Mouse (Mus musculus) E14TG2a.4 (cell line): Measurements from ENCODE around the gene Gdf15.

Experiments
- H3K27me3 ChIP-seq: 2 replicates; pipeline ENCODE4 v1.6.1; 2014; ENCODE audit warnings: low read length, control low read depth; ENCODE audit not compliant: insufficient read depth
- H3K36me3 ChIP-seq: 2 replicates; pipeline ENCODE4 v1.6.1; 2014; ENCODE audit warnings: low read length, control low read depth; ENCODE audit not compliant: insufficient read depth
- H3K4me1 ChIP-seq: replicated peaks from 2 replicates; pipeline ENCODE4 v1.6.1; 2014; ENCODE audit warnings: low read depth, low read length, control low read depth
- H3K4me3 ChIP-seq: replicated peaks from 2 replicates; pipeline ENCODE4 v1.5.1; 2014; ENCODE audit warnings: mild to moderate bottlenecking, low read length
- H3K9me3 ChIP-seq: 2 replicates; pipeline ENCODE4 v1.6.1; 2014; ENCODE audit warnings: low read length, control low read depth
- CTCF ChIP-seq: conservative IDR thresholded peaks from 2 replicates; pipeline ENCODE4 v1.5.1; 2014; ENCODE audit warnings: low read length
- NANOG ChIP-seq: IDR thresholded peaks from 2 replicates; pipeline ENCODE4 v1.6.1; 2014; ENCODE audit warnings: borderline replicate concordance, low read length, mixed read lengths
- POU5F1 ChIP-seq: IDR thresholded peaks from 2 replicates; pipeline ENCODE4 v1.6.1; 2014; ENCODE audit warnings: low read length, borderline replicate concordance

Gdf15 gene

GRCm38 (mm10) chr8:70673079-70673856, 41.0 kb upstream of the Gdf15 start, which contains the start of gene Lsm4:
Lsm4 (plus strand) TSS chr8:70673248.
- TF ChIP-seq CTCF (peak; percentile 66), POU5F1 (no peak)
- Histone ChIP-seq H3K9me3 (no peaks in the 10 kb centered on the region), H3K27me3 (no peaks in the 10 kb centered on the region), H3K4me3 (peak within 1 kb of the TSS; percentile 87), H3K4me1 (peaks cover 76% of the 10 kb centered on the region), H3K36me3 (peaks cover 32% of the 10 kb centered on the region)

DNA sequence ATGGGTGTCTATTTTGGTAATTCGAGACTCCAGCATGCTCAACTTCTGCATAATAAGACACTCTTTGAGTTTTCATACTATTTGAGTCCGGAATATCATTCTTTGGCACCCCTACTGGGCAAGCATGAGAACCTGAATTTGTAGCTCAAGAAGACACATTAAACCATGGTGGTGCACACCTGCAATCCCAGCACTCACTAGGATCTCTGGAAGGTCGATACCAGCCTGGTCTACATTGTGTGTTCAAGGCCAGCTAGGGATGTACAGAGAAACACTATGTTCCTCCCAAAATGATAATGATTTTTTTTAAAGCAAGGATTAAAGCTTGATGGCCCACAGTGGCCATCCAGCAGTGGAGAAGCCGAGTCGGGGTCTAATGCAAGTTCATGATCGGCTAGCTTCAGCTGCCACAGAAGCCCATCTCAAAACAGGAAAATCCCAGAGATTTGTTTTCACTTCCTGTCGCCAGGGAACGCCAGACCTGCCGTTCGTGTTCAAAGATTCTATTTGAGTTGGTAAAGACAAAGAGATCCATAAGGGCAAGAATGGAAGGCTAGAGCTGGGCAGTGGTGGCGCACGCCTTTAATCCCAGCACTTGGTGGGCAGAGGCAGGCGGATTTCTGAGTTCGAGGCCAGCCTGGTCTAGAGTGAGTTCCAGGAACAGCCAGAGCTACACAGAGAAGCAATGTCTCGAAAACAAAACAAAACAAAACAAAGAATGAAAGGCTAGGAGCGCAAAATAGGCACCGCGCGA, 40.2 kb upstream of the Gdf15 start:
- Histone ChIP-seq H3K27me3 (no peaks in the 10 kb centered on the region), H3K36me3 (peaks cover 25% of the 10 kb centered on the region), H3K4me3 (peak overlapping the region; percentile 87), H3K9me3 (no peaks in the 10 kb centered on the region), H3K4me1 (peaks cover 70% of the 10 kb centered on the region)
- TF ChIP-seq POU5F1 (no peak), CTCF (no peak), NANOG (no peak)

GRCm38 (mm10) chr8:70671615-70672324, 39.5 kb upstream of the Gdf15 start:
- TF ChIP-seq CTCF: no peak
- TF ChIP-seq POU5F1: no peak
- TF ChIP-seq NANOG: no peak
- Histone ChIP-seq H3K27me3 (no peaks in the 10 kb centered on the region), H3K36me3 (peaks cover 18% of the 10 kb centered on the region)

GRCm38 (mm10) chr8:70667071-70667470, 34.8 kb upstream of the Gdf15 start:
- Histone ChIP-seq H3K36me3 (no peaks in the 10 kb centered on the region), H3K4me3 (no peak overlapping the region)
- TF ChIP-seq POU5F1 (no peak), CTCF (no peak), NANOG (no peak)

More at GRCm38 (mm10) chr8:70671615-70672324, 39.5 kb upstream of the Gdf15 start:
- H3K4me1 ChIP-seq: peaks cover 69% of the 10 kb centered on the region
- H3K4me3 ChIP-seq: peak overlapping the region; percentile 87; the same call in 1 of the 2 replicates
- no peaks in the 10 kb centered on the region for H3K9me3 ChIP-seq

DNA sequence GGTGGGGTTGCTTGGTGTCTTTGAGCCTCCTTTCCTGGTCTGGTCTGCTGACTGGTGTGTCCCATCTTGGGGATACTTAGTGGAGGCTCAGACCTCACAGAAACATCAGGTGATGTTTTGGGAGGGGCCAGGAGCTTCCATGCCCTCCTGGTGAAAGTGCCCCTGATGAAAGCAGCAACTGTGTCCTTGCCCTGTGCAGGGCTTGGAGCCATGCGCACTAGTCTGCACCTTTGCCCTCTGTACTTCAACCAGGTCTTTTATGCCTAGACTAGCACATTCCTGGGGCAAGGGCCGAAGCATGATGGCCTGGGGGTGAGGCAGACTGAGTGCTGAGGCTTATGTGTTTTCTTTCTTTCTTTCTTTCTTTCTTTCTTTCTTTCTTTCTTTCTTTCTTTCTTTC, 33.3 kb upstream of the Gdf15 start:
- TF ChIP-seq NANOG: no peak
- TF ChIP-seq CTCF: no peak
- no peak for TF ChIP-seq POU5F1
- Histone ChIP-seq H3K9me3 (no peaks in the 10 kb centered on the region), H3K36me3 (no peaks in the 10 kb centered on the region), H3K27me3 (no peaks in the 10 kb centered on the region), H3K4me1 (peaks cover 43% of the 10 kb centered on the region), H3K4me3 (0 out of 2 replicates have a peak overlapping the region, but pooled peaks have one; percentile 4)

More at GRCm38 (mm10) chr8:70667071-70667470, 34.8 kb upstream of the Gdf15 start:
- H3K4me1 ChIP-seq: peaks cover 46% of the 10 kb centered on the region
- H3K9me3 ChIP-seq: no peaks in the 10 kb centered on the region
- H3K27me3 ChIP-seq: no peaks in the 10 kb centered on the region

DNA sequence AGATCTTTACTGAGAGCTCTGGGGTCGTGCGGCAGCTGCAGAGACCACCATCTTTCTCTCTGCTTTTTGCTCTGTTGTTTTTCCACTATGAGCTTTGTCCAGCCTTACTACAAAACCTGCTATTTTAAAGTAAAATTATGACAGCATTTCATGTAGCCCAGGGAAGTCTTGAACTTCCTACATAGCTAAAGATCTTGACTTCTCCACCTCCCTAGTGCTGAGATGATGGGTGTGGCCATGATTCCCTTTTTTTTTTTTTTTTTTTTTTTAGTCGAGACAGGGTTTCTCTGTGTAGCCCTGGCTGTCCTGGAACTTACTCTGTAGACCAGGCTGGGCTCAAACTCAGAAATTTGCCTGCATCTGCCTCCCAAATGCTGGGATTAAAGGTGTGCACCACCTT, 32.4 kb upstream of the Gdf15 start:
- no peaks in the 10 kb centered on the region for H3K9me3 ChIP-seq

DNA sequence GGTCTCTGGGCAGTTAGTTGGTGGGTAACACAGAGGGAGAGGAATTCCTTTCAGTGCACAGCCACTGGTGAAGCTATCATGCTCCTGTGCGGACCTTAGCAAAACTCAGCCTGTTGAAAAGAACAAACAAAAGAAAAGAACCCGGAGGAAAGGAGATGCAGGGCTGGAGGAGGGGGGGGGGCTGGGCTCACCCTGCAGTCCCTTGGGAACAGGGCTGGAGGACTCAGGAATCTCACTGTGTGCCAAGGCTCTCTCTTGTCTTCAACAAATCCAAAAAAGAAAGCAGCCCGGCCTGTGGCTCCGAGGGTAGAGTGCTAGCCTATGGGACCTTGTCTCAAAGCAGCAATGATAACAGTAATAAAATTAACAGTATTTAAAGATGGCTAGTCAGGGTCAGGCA, 31.4 kb upstream of the Gdf15 start:
- Histone ChIP-seq H3K4me3 (no peak overlapping the region), H3K27me3 (no peaks in the 10 kb centered on the region), H3K9me3 (no peaks in the 10 kb centered on the region), H3K36me3 (no peaks in the 10 kb centered on the region), H3K4me1 (peaks cover 50% of the 10 kb centered on the region)
- TF ChIP-seq CTCF (no peak), NANOG (no peak), POU5F1 (no peak)

More for the DNA sequence above, 32.4 kb upstream of the Gdf15 start:
- Histone ChIP-seq H3K36me3 (no peaks in the 10 kb centered on the region), H3K4me1 (peaks cover 45% of the 10 kb centered on the region), H3K27me3 (no peaks in the 10 kb centered on the region), H3K4me3 (no peak overlapping the region)
- TF ChIP-seq CTCF (no peak), POU5F1 (no peak), NANOG (no peak)

DNA sequence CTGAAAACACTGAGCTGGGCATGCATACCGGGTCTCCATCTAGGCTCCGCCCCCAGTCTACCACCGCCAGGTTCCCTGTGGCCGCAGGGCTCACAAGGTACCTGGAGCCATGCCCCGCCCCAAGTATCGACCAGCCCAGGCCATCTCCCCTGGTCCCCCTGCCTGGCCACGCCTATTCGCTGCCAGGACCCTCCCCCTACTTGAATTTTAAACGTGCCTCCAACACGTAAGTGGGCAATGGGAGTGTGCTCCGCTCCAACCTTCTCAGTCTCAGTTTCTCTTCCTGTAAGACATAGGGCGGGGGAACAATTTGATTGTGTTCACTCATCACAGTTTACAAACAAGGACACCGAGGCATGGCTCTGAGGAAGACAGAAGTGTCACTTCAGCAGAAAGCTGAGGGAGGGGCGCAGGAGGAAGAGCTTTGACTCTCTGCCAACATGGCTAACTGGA, 28.0 kb upstream of the Gdf15 start, which contains the start of gene Pgpep1:
Gene Pgpep1 (minus strand): TSS at position 116 of the 453 bp plus-strand sequence.
- peak within 1 kb of the TSS; percentile 93 for H3K4me3 ChIP-seq
- H3K9me3 ChIP-seq: no peaks in the 10 kb centered on the region
- H3K27me3 ChIP-seq: no peaks in the 10 kb centered on the region
- H3K4me1 ChIP-seq: peaks cover 57% of the 10 kb centered on the region
- peaks cover 26% of the 10 kb centered on the region for H3K36me3 ChIP-seq
- TF ChIP-seq CTCF (no peak), NANOG (no peak), POU5F1 (no peak)
